Mouse (Mus musculus): ENCODE results near the gene Cpm. TPM values are rescaled to one million over a fixed set of nuclear protein-coding genes. Genes with fewer than 3 reads are reported as not detected.

The Cpm gene
- total and polyA plus RNA-seq, 2 experiments from 2014 or later: 2.3 to 2.4 TPM

DNA sequence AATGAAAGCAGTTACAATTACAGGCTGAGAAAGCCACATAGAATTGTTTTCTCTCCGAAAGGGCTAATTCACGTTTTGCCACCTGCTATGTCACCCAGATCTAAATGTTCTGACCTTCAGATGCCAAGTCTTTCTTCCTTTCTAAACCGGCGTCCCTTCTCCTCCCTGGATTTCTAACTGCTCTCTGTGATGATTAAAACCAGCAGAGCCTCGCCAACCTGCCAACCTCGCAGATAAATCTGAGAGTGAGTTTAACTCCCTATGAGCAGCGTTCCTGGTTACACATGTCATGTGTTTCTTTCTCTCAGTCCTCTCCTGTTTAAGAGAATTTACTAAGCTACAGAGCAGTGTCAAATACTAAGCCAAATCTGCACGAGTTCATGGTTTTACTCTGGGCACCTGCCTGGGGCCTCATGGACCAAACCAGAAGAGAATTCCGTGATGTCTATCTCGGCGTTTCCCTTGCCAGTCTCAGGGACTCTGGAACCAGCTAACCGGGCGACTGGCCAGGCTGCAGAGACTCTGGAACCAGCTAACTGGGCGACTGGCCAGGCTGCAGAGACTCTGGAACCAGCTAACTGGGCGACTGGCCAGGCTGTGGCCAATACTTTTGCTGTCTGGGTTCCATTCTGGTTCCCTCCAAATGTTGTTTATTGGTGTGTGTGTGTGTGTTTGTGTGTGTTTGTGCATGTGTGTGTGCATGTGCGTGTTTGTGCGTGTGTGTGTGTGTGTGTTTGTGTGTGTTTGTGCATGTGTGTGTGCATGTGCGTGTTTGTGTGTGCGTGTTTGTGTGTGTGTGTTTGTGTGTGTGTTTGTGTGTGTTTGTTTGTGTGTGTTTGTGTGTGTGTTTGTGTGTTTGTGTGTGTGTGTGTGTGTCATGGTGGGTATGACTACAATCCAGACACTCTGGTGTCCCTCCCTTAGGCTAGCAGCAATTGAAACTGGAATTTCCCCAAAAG, 89.1 kb downstream of the Cpm start:
- Histone ChIP-seq H3K4me2 (ENCODE audit: low read depth, low read length) (no peak overlapping the region), H3K27ac (no peak overlapping the region), H3K4me3 (ENCODE audit: low read length) (no peak overlapping the region), H3K9ac (replicated peaks; ENCODE audit: low read length) (no peak overlapping the region), H3K9me3 (ENCODE audit: low read length) (no peaks in the 10 kb centered on the region), H3K36me3 (ENCODE audit: insufficient read depth, low read length) (no peaks in the 10 kb centered on the region), H3K4me1 (ENCODE audit: insufficient read depth, low read length) (no peaks in the 10 kb centered on the region), H3K27me3 (ENCODE audit: insufficient read depth, low read length) (no peaks in the 10 kb centered on the region)
- WGBS: 58% methylated on average over 19 of the region's 19 CpGs
- DNase-seq (ENCODE audit: low spot score) (no peak), ATAC-seq (no peak)
- no peak for TF ChIP-seq CTCF (IDR thresholded peaks at IDR 0.05; ENCODE audit: low read depth)

DNA sequence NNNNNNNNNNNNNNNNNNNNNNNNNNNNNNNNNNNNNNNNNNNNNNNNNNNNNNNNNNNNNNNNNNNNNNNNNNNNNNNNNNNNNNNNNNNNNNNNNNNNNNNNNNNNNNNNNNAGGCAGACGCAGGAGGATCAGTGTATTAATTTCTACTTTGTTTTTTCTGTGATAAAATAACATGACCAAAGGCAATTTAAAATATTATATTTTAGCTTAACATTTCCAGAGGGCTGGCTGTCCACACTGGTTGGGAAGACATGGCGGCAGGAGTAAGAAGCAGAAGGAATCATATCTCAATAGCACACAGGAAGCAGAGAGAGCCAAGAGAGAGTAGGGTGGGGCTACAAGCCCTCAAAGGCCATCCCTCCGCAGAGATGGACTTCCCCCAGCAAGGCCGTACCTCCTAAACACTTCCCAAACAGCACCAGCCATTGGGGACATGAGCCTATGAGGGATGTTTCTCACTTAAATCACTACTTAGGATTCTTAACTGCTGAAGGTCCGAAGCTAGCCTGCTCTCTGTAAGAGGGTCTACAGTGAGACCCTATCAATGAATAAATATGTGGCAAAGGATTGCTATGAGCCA, 94.9 kb downstream of the Cpm start:
- DNase-seq (ENCODE audit: low spot score) (no peak), ATAC-seq (no peak)
- Histone ChIP-seq H3K36me3 (ENCODE audit: insufficient read depth, low read length) (no peaks in the 10 kb centered on the region), H3K4me1 (ENCODE audit: insufficient read depth, low read length) (no peaks in the 10 kb centered on the region), H3K27me3 (ENCODE audit: insufficient read depth, low read length) (no peaks in the 10 kb centered on the region), H3K27ac (no peak overlapping the region), H3K9ac (replicated peaks; ENCODE audit: low read length) (no peak overlapping the region), H3K4me3 (ENCODE audit: low read length) (no peak overlapping the region), H3K4me2 (ENCODE audit: low read depth, low read length) (no peak overlapping the region), H3K9me3 (ENCODE audit: low read length) (no peaks in the 10 kb centered on the region)
- WGBS: 83% methylated on average over 5 of the region's 5 CpGs
- no peak for TF ChIP-seq CTCF (IDR thresholded peaks at IDR 0.05; ENCODE audit: low read depth)

DNA sequence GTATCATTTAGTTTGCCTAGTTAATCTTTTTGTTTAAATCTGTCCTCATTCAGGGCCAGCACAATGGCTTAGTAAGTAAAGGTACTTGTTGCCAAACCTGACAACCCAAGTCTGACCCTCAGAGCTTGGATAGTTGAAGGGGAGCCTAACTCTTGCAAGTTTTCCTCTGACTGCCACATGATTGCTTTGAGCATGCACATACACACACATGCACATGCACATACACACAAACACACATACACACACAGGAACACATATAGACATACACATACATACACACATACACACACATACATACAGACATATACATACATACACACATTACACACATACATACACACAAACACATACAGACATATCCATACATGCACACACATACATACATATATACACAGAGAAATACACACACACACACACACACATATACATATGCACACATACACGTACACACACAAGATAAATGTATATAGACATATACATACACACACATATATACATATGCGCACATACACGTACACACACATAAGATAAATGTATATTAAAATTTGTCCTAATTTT, 95.6 kb downstream of the Cpm start:
- WGBS: 95% methylated on average over 3 of the region's 3 CpGs
- no peaks in the 10 kb centered on the region for H3K27me3 ChIP-seq (ENCODE audit: insufficient read depth, low read length)

DNA sequence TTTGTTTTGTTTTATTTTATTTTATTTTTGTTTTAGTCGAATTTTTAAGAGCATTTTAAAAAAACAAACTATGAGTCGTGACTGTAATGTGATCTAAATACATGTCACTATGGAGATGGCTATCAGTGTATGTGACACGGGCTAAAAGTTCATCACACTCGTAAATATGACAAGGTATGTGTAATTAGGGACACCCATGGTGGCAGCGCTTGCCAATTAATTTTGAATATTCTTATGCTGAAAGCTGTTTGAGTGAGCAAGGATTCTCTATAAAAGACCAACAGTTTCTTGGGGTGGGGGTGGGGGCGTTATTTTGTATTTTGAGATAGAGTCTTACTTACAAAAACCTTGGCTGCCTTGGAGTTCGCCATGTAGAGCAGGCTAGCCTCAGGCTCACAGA, 96.4 kb downstream of the Cpm start:
- ATAC-seq (no peak), DNase-seq (ENCODE audit: low spot score) (no peak)
- Histone ChIP-seq H3K9me3 (ENCODE audit: low read length) (no peaks in the 10 kb centered on the region), H3K36me3 (ENCODE audit: insufficient read depth, low read length) (no peaks in the 10 kb centered on the region), H3K27me3 (ENCODE audit: insufficient read depth, low read length) (no peaks in the 10 kb centered on the region), H3K27ac (no peak overlapping the region), H3K4me2 (ENCODE audit: low read depth, low read length) (no peak overlapping the region), H3K4me3 (ENCODE audit: low read length) (no peak overlapping the region), H3K4me1 (ENCODE audit: insufficient read depth, low read length) (no peaks in the 10 kb centered on the region), H3K9ac (replicated peaks; ENCODE audit: low read length) (no peak overlapping the region)
- no peak for TF ChIP-seq CTCF (IDR thresholded peaks at IDR 0.05; ENCODE audit: low read depth)
- 80% methylated on average over 7 of the region's 7 CpGs for WGBS

More for the DNA sequence above, 95.6 kb downstream of the Cpm start:
- ATAC-seq (no peak), DNase-seq (ENCODE audit: low spot score) (no peak)
- no peak for TF ChIP-seq CTCF (IDR thresholded peaks at IDR 0.05; ENCODE audit: low read depth)
- Histone ChIP-seq H3K4me2 (ENCODE audit: low read depth, low read length) (no peak overlapping the region), H3K4me1 (ENCODE audit: insufficient read depth, low read length) (no peaks in the 10 kb centered on the region), H3K4me3 (ENCODE audit: low read length) (no peak overlapping the region), H3K9ac (replicated peaks; ENCODE audit: low read length) (no peak overlapping the region), H3K27ac (no peak overlapping the region), H3K36me3 (ENCODE audit: insufficient read depth, low read length) (no peaks in the 10 kb centered on the region), H3K9me3 (ENCODE audit: low read length) (no peaks in the 10 kb centered on the region)

DNA sequence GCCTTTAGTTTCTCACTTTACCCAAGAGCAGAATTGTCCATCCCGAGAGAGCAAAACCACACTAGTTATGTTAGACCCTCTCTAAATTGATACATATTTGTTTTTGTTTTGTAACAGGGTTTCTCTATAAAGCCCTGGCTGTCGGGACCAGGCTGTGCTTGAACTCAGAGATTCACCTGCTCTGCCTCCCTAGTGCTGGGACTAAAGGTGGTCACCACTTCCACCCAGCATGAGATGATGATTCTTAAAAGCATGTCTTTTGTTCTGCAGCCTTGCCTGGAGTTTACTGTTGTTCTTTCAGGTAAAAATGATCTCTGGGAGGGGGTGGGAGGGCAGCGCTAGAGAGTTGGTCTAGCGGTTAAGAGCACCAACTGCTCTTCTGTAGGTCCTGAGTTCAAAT, 97.0 kb downstream of the Cpm start:
- 95% methylated on average over 4 of the region's 4 CpGs for WGBS

DNA sequence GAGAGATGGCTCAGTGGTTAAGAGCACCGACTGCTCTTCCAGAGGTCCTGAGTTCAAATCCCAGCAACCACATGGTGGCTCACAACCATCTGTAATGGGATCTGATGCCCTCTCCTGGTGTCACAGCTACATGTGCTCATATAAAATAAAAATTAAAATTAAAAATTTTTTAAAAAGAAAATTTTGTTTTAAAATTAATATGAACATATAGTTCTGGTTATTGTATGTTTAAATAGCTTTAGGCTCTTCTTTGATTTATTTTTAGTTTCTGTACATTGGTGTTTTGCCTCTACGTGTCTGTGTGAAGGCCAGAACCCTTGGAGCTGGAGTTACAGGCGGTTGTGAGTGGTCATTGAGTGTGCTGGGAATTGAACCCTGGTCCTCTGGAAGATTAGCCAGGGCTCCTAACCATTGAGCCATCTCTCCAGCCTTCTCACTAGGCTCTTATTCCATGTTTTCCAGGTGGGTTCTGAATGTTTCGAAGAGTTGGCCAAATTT, 97.6 kb downstream of the Cpm start:
- WGBS: 95% methylated on average over 4 of the region's 4 CpGs
- Histone ChIP-seq H3K9ac (replicated peaks; ENCODE audit: low read length) (no peak overlapping the region), H3K4me1 (ENCODE audit: insufficient read depth, low read length) (no peaks in the 10 kb centered on the region), H3K36me3 (ENCODE audit: insufficient read depth, low read length) (no peaks in the 10 kb centered on the region), H3K9me3 (ENCODE audit: low read length) (no peaks in the 10 kb centered on the region), H3K27me3 (ENCODE audit: insufficient read depth, low read length) (no peaks in the 10 kb centered on the region), H3K4me3 (ENCODE audit: low read length) (no peak overlapping the region), H3K27ac (no peak overlapping the region), H3K4me2 (ENCODE audit: low read depth, low read length) (no peak overlapping the region)
- ATAC-seq: no peak
- DNase-seq (ENCODE audit: low spot score): no peak
- TF ChIP-seq CTCF (IDR thresholded peaks at IDR 0.05; ENCODE audit: low read depth): no peak

More for the DNA sequence above, 97.0 kb downstream of the Cpm start:
- Histone ChIP-seq H3K4me1 (ENCODE audit: insufficient read depth, low read length) (no peaks in the 10 kb centered on the region), H3K9me3 (ENCODE audit: low read length) (no peaks in the 10 kb centered on the region), H3K4me3 (ENCODE audit: low read length) (no peak overlapping the region), H3K4me2 (ENCODE audit: low read depth, low read length) (no peak overlapping the region), H3K9ac (replicated peaks; ENCODE audit: low read length) (no peak overlapping the region), H3K27ac (no peak overlapping the region), H3K27me3 (ENCODE audit: insufficient read depth, low read length) (no peaks in the 10 kb centered on the region), H3K36me3 (ENCODE audit: insufficient read depth, low read length) (no peaks in the 10 kb centered on the region)
- DNase-seq (ENCODE audit: low spot score): no peak
- no peak for ATAC-seq
- TF ChIP-seq CTCF (IDR thresholded peaks at IDR 0.05; ENCODE audit: low read depth): no peak

All from hindbrain, postnatal 0 days (tissue).